Mouse (Mus musculus) lung, postnatal 25 days (tissue): ENCODE data around the gene Tbc1d22a.

Source experiments
- DNase-seq: peaks from one replicate; pipeline ENCODE4 v3.0.0; 2022; ENCODE audit warnings: low spot score

Gene Tbc1d22a

DNA sequence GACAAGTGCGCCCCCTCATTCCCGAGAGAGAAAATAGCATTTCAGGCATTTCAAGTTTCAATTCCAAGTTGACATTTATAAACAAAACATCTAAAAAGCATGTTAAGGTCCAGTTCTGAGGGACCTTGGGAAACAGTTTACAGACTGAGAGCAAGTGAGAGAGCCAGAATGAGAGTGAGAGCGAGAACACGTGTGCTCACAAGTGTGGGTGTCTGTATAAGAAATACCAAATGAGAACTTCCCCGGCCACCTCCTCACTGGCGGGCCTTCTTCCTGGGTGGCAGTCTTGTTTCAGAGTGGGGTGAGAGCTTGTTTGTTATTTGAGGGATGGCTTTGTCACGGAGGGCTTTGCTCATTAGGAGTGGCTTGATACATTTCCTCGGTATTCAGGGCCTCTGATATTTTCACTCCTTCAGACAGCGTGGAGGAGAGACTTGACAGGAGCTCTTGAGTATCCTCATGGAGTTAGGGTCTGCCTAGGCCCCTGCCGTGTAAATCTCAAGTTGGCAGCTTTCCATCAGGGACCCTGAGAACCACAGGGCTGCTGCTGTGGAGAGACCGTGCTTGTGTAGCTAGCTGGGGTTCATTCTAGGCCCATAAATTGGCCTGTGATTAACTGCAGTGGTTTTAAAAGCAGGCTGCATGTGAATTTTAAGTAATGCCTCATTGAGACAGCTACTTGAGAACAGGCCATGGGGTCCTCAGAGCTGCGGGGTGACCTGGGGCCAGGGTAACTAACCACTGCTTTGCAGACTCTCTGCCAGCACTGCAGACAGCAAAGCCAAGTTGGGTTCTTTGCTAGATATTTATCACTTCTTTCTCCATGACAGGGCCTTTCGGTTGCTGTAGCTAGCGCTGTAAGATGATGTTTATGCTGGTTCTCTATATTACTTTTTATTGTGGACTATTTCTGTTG is 65.1 kb downstream of the Tbc1d22a start:
- no peak for DNase-seq

DNA sequence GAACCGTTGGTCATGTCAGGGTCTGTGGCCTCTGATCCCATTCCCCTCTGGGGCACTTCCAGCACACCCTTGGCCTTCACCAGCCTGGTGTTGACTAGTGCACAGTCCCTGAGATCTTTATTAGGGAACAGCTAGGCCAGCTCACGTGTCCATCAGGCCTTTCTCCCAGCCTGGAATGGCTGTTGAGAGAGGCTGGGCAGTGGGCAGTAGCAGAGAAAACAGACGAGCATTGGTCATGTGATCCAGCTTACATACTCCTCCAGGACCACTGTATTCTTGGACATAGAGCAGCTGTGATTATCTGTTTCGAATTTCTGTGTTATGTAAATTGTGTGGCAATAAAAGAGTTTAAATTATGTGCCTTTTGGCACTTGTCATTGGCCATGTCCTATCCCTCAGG is 65.9 kb downstream of the Tbc1d22a start:
- DNase-seq: no peak

DNA sequence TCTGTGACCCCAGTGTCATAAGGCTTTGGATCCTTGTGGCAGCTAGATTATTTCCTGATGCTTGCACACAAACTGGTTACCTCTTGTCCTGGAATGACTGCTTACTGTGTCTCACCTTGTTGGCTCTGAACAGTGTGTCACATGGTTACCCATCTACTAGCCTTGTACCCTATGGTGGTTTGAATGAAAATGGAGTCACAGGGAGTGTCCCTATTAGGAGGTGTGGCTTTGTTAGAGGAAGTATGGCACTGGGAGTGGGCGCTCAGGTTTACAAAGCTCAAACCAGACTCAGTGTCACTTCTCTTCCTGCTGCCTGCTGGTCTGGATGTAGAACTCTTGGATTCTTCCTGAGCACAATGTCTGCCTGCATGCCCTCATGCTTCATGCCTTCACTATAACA is 69.0 kb downstream of the Tbc1d22a start:
- DNase-seq: no peak

DNA sequence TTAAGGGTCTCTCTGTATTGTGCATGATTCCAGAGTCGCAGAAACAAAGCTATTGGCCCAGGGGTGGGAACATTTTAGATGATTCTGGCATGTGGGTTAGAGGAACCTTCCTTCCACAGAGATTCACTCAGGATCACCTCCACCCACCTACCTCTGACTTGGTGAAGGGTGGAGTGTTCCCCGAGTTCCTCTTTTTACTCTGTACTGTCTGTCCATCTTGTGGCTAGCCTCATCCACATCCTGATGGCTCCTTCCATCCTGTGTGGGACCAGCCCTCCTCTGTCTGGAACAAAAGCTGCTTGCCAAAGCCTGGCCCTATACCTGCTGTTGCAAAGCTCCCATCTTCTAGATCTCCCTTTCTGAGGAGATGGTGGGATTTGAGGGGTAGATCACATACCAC is 71.0 kb downstream of the Tbc1d22a start:
- no peak for DNase-seq

DNA sequence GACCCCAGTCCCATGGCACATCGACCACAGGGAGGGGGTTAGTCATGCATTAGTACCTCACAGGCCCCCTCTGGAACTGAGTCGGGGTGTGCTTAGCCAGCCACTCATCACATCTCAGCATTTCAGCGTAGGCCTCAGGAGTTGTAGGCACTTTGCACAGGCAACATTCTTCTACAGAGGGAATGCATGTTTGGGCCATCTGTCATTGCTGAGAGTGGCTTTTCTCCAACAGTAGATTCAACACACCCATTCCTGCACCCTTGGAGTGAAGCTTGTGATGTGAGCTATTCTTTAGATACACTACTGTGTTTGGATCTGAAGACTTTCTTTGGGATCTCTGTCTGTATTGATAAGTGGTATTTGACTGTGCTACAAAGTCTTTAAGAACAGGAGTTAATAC is 75.8 kb downstream of the Tbc1d22a start:
- no peak for DNase-seq

DNA sequence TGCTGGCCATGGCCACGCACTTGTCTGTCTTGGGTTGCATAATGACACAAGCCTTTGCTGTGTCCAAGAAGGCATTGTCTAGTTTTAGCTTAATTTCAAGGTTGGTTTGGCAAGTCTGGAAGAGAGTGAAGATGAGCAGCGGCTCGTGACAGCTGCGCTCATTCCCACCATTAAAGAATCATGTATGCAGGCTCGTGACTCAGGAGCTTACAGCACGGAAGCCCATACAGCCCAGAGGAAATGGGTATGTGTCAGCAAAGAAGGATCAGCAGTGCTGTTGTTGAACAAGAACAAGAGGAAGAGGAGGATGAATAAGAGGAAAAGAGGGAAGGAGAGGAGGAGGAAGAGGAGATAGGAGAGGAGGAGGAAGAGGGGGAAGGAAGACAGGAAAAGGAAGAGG is 78.0 kb downstream of the Tbc1d22a start:
- DNase-seq: no peak

DNA sequence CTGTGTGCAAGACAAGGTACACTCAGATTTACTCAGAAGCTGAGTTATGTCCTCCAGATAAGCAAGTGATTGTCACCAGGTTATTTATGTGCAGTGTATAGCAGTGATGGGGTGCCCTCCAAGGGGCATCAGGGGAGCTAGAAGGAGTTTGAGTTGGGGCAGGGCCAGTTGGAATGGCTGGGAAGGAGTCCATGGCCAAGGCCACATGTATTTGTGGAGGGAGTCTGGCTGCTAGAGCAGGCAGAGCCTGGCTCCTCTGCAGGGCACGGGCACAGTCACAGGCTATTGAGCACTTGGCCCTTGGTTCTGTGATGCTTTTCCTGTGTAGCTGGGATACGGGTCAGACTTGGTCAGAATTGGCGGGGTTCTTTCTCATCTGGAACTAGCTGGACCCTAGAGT is 80.2 kb downstream of the Tbc1d22a start:
- DNase-seq: no peak

DNA sequence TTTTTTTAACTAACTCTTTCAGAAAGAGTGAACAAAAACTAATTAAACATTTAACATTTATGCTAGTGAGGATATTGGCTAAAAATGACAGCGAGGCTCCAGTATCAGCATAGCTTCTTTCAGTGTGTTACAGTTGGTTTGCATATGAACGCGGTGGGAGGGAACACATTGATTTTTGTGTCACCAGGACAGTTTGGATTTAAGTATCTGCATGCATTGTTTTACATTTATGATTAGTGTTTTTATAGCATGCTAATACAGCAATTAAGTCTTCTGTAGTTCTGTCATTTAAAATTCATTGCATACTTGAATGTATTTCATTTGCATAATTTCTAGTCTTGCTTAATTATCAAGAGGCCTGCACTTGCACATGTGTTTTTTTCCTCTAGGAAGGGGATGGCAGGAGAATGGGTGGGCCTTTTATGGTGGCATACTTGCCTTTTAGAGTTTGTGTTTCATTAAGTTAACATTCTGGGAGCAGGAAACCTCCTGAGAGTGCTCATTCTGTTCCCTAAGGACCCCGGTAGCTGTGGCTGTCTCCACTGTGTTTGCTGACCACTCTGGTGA is 81.5 kb downstream of the Tbc1d22a start:
- no peak for DNase-seq

DNA sequence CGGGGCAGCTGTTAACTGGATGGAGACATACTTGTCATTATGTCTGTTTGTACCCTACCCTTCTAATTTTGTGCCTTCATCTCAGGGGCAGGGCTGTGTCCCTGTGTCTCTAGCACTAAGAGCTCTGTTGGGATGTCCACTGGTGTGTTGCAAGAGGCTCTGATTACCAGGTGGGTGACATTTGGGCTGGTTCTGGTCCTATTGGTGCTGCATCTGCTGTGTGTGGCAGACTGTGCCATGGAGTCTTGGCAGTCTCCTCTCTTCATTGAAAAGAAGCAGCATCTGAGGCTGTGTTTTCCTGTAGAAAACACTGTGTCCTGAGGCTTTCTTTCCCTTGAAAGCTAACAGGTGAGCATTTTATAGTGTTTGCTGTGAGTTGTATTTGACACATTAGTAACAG is 83.0 kb downstream of the Tbc1d22a start:
- no peak for DNase-seq

DNA sequence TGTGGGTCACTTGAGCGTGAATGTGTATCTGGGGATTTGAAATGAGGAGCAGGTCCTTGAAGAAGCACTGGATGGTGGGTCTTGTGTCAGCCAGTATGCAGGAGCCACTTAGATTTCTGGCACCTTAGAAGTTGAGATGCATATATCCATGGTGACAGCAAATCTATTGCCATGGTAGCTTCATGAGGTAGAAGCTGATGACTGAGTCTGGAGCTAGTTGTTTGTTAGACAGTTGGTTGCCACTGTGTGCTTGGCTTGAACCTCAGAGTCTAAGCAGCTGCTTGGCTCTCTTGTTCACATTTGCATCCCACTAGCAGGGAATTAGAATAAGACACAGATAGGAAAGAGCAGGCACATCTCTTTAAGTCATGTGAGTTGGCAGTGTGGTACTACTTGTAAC is 89.6 kb downstream of the Tbc1d22a start:
- no peak for DNase-seq

DNA sequence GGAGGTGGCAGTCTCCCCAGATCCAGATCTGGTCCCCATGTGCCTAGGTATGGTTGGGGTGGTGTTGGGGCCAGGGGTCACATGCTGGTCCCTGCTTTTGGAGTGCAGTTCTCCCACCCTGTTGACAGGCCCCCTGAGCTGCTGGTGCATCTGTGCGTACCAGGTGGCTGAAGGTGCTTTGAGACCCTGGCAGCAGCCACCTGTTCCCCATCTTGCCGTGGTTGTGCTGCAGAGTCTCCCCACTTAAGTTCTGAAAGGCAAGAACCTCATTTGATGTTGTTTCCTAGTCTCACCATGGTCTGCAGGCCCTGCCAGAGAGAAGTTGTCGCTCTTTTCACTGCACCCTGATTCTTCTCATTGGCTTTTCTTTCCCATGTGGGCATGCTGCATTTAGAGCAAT is 90.6 kb downstream of the Tbc1d22a start:
- no peak for DNase-seq

DNA sequence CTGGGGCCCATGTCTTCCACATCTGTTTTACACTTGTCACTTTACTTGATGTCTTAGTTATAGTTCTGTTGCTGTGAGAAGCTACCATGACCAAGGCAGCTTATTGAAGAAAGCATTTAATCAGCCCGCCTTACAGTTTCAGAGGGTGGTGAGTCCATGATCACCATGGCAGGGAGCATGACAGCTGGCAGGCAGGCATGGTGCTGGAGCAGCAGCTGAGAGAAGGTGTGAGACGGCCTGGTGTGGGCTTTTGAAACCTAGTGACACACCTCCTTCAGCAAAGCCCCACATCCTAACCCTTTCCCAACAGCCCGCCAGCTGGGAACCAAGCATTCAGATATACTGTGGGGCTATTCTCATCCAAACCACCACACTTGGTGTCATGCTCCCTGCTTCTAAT is 91.0 kb downstream of the Tbc1d22a start:
- DNase-seq: no peak

DNA sequence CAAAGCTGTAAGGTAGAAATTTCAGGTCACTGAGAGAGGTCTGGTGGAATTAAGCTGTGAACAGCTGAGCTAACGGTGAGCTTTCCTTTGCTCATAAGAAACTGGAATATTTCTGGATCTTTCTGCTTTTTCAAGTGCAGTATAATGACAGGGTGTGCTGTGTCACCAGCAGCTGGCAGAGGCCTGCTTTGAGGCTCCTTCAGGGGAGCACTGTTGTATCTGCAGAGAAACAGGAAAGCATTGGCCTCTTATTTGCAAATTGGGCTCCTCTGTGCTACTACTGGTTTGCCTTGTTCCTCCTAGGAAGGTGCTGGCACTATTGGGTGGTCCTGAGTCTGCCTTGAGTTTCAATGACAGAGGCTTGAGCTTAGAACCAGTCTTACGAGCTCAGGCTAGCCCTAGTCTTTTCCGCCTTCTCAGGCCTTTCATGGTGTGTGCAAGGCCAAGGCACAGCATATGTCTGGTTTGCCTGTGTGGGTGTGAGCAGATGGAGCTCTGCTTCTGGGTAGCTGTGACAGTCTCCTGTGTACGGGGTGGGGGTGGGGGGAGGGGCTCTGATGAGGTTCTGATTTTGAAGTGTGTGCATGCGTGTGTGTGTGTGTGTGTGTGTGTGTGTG is 95.1 kb downstream of the Tbc1d22a start:
- DNase-seq: no peak

DNA sequence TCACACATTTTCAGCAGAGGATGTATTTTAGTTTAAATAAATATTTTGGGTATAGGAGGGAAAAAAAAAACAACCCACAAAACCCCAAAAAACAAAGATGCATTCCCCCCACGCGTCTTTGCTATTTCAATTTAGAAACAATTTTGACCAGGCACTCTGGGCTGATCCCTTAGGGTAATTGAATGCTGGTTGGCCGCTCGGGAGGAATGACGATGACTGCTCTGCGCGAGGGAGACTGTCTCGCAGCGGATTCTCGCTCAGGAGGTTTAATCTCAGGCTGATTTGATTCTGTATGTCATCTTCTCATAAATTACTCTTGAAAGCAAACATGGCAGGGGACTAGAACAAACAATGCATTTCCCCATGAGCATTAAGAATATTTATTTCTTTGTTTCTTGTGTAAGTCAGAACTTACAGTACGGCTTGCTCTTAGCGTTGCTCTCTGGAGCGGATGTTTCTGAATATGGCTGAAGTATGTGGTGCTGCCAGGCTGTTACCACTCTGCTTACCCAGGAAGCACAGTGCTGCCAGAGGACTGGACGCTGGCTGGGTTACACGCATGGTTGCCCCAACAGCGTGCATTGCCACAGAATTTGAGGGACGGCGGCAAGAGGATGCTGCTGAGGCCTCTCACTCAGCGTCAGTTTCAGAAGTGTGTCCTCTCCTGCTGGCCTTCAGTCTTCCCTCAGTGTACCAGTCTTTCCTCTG is 106.7 kb downstream of the Tbc1d22a start:
- DNase-seq: no peak

DNA sequence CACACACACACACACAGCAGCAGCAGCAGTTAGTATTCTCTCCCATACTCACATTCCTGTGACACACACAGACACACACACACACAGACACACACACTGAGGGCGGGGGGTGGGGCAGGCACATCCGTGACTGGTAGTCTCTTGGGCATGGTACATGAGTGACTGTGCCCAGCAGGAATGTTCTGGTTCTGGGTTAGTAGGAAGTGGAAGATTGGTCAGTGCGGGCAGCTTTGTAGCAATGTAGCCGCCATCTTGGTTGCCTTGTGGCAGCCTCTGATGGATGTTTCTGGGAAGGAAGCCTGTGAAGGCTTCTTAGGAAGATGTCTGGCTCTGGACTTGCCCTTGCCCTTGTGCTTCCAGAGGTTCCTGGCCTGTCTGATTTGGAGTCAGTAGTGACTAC is 112.1 kb downstream of the Tbc1d22a start:
- no peak for DNase-seq

DNA sequence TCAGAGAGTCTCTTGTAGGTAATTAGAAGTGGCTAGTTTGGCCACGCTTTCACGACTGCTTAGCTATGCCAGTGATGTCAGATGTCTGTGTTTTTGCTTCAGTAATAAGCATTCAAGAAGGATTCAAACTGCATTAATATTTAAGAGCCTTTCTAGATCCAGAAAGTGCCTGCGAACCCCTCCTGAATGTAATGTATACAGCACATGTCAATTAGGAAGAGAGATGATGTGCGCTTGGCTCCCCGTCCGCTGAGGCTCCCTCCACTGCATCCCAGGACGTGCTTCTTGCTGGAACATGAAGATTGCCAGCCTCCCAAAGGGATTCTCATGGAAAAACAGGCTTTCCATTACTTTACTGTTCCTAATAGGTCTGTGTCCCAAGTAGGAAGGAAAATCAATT is 115.7 kb downstream of the Tbc1d22a start:
- no peak for DNase-seq

DNA sequence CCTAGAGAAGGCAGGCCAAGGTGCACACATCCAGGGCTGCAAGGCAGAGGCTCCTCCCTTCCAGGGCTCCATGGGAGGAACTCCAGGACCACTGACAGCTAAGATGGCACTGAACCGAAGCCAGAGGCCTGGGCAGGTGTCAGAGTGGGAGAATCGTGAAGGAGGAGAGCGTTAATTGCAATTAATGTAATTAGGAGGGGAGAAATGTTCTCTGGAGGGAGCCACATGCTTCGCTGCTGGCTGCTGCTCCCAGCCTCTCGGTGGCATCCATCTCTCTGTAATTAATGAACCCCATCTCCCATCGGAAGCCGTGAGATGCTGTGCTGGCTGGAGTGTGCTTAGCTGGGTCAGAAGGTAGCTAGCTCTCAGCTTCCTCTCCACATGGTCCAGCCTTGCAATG is 116.2 kb downstream of the Tbc1d22a start:
- DNase-seq: no peak

DNA sequence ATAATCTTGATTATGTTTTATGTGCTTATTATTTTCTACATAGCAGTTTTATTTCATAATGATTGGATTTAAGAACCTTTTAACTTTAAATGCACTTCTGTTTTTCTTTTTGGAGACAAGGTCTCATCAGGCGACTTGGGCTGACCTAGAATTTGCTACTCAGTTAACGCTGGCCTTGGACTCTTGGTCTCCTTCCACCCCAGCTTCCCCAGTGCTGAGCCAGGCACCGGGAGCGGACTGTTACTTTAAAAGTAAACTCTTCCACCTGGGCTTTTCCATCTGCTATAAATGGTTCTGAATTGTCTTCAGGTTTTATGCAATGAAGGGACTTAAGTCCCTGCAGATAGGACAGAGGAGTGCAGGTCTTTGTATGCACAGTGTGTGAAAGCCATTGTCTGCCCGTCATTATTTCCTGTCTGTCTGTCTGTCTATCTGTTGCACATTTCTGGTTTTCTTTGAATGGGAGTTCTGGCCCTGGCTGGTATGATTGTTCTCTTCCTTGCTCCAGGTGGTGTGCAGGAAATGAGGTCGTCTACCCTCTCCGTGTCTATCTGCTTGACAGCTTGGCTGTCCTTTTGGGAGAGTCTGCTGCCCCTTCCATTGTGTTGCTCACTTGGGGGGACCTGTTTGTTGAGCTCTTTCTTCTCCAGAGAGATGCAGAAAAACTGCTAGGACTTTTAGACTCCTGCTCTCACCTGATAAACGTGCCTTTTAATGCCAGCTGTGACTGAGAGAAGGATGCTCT is 117.4 kb downstream of the Tbc1d22a start:
- DNase-seq: no peak

DNA sequence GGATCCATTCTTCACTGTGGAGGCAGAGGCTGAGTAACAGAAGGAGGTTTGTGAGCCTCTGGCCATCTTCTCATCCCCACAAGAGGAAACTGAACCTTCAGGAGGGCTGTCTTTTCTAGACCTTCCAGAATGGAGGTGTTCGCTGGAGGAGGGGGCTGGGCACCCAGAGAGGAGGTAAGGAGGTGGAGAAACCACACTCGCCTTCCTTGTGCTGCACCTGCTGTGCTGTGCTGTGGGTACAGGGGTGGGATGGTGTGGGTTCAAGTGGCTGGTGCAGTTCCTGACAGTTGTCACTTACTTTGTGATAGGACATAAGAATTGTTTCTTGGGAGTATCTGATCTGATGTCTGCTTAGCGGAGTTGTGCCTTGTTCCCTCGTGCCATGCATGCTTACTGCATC is 118.9 kb downstream of the Tbc1d22a start:
- DNase-seq: no peak

DNA sequence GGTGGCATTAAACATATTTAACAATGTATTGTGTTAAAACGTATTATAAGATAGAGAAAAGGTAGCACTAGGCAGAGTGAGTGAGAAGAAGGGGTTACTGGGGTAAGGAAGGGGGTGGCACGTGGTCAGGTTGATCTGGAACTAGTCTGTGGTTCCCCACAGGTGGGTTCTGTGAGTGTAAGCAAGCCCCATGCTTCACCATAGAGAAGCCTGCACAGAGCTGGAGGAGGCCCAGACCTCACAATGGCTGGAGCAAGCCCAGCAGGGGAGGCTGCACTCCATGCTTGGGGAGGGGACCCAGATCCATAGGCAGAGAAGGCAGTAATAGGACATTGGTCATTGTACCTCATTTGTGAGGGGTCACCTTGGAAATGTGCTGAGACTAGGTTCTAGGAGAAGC is 119.3 kb downstream of the Tbc1d22a start:
- DNase-seq: no peak

DNA sequence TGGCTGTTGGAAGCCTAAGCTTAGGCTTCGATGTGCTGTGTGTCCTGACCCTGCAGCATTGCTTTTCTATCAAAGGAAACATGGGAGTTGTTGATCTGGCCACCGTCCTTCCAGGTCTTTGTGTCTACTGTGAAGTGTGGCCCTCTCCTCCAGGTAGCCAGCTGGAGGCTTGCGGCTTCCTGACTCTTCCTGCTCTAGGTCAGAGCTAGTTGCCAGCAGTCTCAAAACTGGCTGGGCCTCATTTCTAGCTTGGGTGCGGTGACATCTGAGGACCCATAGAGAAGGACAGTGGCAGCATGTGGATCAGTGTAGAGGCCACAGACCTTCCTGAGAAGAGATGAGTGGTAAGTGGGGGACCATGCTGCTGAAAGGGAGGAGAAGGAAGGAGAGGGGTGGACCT is 120.0 kb downstream of the Tbc1d22a start:
- DNase-seq: no peak

DNA sequence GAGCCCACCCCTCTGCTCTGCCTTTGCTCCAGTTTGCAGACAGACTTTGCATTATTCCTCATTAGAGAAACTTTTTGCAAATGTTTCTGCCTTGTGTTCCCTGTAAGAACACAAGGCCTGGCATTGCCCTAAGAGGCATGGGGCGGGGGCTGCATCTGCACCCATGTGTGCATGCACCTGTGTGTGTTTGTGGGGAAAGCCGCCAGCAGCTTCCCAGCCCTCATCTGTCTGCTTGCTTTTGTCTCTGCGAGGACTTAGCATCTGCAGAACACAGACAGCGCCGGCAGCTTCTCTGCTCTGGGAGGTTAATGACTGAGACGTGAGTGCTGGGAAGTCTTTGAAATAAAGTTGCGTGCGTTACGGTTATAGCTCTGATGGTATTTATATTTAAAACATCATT is 120.5 kb downstream of the Tbc1d22a start:
- DNase-seq: no peak
